Mouse (Mus musculus): ENCODE results near the gene Cacna1c.

- TF ChIP-seq CTCF (IDR thresholded peaks at IDR 0.05; ENCODE audit: borderline replicate concordance, extremely low read depth, insufficient read depth, insufficient read length) (no peak), POLR2A (IDR thresholded peaks at IDR 0.05; ENCODE audit: borderline replicate concordance, extremely low read depth, insufficient read depth, insufficient read length, poor library complexity, severe bottlenecking) (no peak)
These were observed 137.8 kb downstream of the Cacna1c start for GRCm38 (mm10) chr6:119058461-119058860.
